Mouse (Mus musculus): ENCODE data around the gene Kcnb1. TPM values are rescaled to one million over a fixed set of nuclear protein-coding genes. Genes with fewer than 3 reads are reported as not detected.

Kcnb1 gene
- polyA plus RNA-seq, 1 experiment = 0.45 TPM

GRCm38 (mm10) chr2:167230554-167230953 lies 40.6 kb upstream of the Kcnb1 start:
- H3K4me3 ChIP-seq (replicated peaks; ENCODE audit: control insufficient read depth, low read depth, low read length) = no peak overlapping the region
- 20% methylated on average over 15 of the region's 15 CpGs for WGBS

GRCm38 (mm10) chr2:167224937-167225336 lies 35.0 kb upstream of the Kcnb1 start:
- Histone ChIP-seq H3K27ac (ENCODE audit: control insufficient read depth, insufficient read depth, low read depth, low read length, poor library complexity) (no peak overlapping the region), H3K4me1 (ENCODE audit: control insufficient read depth, insufficient read depth, low read length) (no peaks in the 10 kb centered on the region), H3K4me3 (replicated peaks; ENCODE audit: control insufficient read depth, low read depth, low read length) (no peak overlapping the region)
- no peak for TF ChIP-seq CTCF (IDR thresholded peaks at IDR 0.05; ENCODE audit: control insufficient read depth, insufficient read depth, low read length)
- TF ChIP-seq POLR2A (IDR thresholded peaks at IDR 0.05; ENCODE audit: borderline replicate concordance, control insufficient read depth, low read depth, low read length) = no peak
- WGBS = 33% methylated on average over 7 of the region's 7 CpGs

More at GRCm38 (mm10) chr2:167230554-167230953, 40.6 kb upstream of the Kcnb1 start:
- Histone ChIP-seq H3K27ac (ENCODE audit: control insufficient read depth, insufficient read depth, low read depth, low read length, poor library complexity) (no peak overlapping the region), H3K4me1 (ENCODE audit: control insufficient read depth, insufficient read depth, low read length) (no peaks in the 10 kb centered on the region)
- no peak for TF ChIP-seq POLR2A (IDR thresholded peaks at IDR 0.05; ENCODE audit: borderline replicate concordance, control insufficient read depth, low read depth, low read length)
- no peak for TF ChIP-seq CTCF (IDR thresholded peaks at IDR 0.05; ENCODE audit: control insufficient read depth, insufficient read depth, low read length)

- Histone ChIP-seq H3K27ac (ENCODE audit: control insufficient read depth, insufficient read depth, low read depth, low read length, poor library complexity) (no peak overlapping the region), H3K4me1 (ENCODE audit: control insufficient read depth, insufficient read depth, low read length) (no peaks in the 10 kb centered on the region), H3K4me3 (replicated peaks; ENCODE audit: control insufficient read depth, low read depth, low read length) (no peak overlapping the region)
- TF ChIP-seq POLR2A (IDR thresholded peaks at IDR 0.05; ENCODE audit: borderline replicate concordance, control insufficient read depth, low read depth, low read length) (no peak), CTCF (IDR thresholded peaks at IDR 0.05; ENCODE audit: control insufficient read depth, insufficient read depth, low read length) (no peak)
- 83% methylated on average over 6 of the region's 6 CpGs for WGBS
These were observed 34.2 kb upstream of the Kcnb1 start for GRCm38 (mm10) chr2:167224194-167224593.

GRCm38 (mm10) chr2:167222152-167222551 lies 32.2 kb upstream of the Kcnb1 start:
- no peaks in the 10 kb centered on the region; the same call in 1 of the 2 replicates for H3K4me1 ChIP-seq (ENCODE audit: control insufficient read depth, insufficient read depth, low read length)
- WGBS = 23% methylated on average over 7 of the region's 7 CpGs
- H3K27ac ChIP-seq (ENCODE audit: control insufficient read depth, insufficient read depth, low read depth, low read length, poor library complexity) = no peak overlapping the region
- peak; percentile 64; the same call in 1 of the 2 replicates for TF ChIP-seq CTCF (IDR thresholded peaks at IDR 0.05; ENCODE audit: control insufficient read depth, insufficient read depth, low read length)
- no peak for TF ChIP-seq POLR2A (IDR thresholded peaks at IDR 0.05; ENCODE audit: borderline replicate concordance, control insufficient read depth, low read depth, low read length)
- H3K4me3 ChIP-seq (replicated peaks; ENCODE audit: control insufficient read depth, low read depth, low read length) = no peak overlapping the region

GRCm38 (mm10) chr2:167221159-167221845 lies 31.3 kb upstream of the Kcnb1 start:
- WGBS = 76% methylated on average over 13 of the region's 13 CpGs
- H3K4me3 ChIP-seq (replicated peaks; ENCODE audit: control insufficient read depth, low read depth, low read length) = no peak overlapping the region
- no peak for TF ChIP-seq CTCF (IDR thresholded peaks at IDR 0.05; ENCODE audit: control insufficient read depth, insufficient read depth, low read length)
- TF ChIP-seq POLR2A (IDR thresholded peaks at IDR 0.05; ENCODE audit: borderline replicate concordance, control insufficient read depth, low read depth, low read length) = no peak
- no peaks in the 10 kb centered on the region; the same call in 1 of the 2 replicates for H3K4me1 ChIP-seq (ENCODE audit: control insufficient read depth, insufficient read depth, low read length)
- no peak overlapping the region for H3K27ac ChIP-seq (ENCODE audit: control insufficient read depth, insufficient read depth, low read depth, low read length, poor library complexity)

GRCm38 (mm10) chr2:167220736-167221135 lies 30.8 kb upstream of the Kcnb1 start:
- TF ChIP-seq POLR2A (IDR thresholded peaks at IDR 0.05; ENCODE audit: borderline replicate concordance, control insufficient read depth, low read depth, low read length) (no peak), CTCF (IDR thresholded peaks at IDR 0.05; ENCODE audit: control insufficient read depth, insufficient read depth, low read length) (no peak)
- H3K4me1 ChIP-seq (ENCODE audit: control insufficient read depth, insufficient read depth, low read length) = no peaks in the 10 kb centered on the region; the same call in 1 of the 2 replicates
- no peak overlapping the region for H3K4me3 ChIP-seq (replicated peaks; ENCODE audit: control insufficient read depth, low read depth, low read length)
- H3K27ac ChIP-seq (ENCODE audit: control insufficient read depth, insufficient read depth, low read depth, low read length, poor library complexity) = no peak overlapping the region
- 77% methylated on average over 5 of the region's 5 CpGs for WGBS

GRCm38 (mm10) chr2:167219154-167219775 lies 29.3 kb upstream of the Kcnb1 start:
- 33% methylated on average over 8 of the region's 8 CpGs for WGBS
- H3K27ac ChIP-seq (ENCODE audit: control insufficient read depth, insufficient read depth, low read depth, low read length, poor library complexity) = no peak overlapping the region
- TF ChIP-seq CTCF (IDR thresholded peaks at IDR 0.05; ENCODE audit: control insufficient read depth, insufficient read depth, low read length) = peak; percentile 92
- TF ChIP-seq POLR2A (IDR thresholded peaks at IDR 0.05; ENCODE audit: borderline replicate concordance, control insufficient read depth, low read depth, low read length) = no peak
- no peaks in the 10 kb centered on the region; the same call in 1 of the 2 replicates for H3K4me1 ChIP-seq (ENCODE audit: control insufficient read depth, insufficient read depth, low read length)
- H3K4me3 ChIP-seq (replicated peaks; ENCODE audit: control insufficient read depth, low read depth, low read length) = no peak overlapping the region

- WGBS = 86% methylated on average over 12 of the region's 12 CpGs
These were observed 23.7 kb upstream of the Kcnb1 start for GRCm38 (mm10) chr2:167213666-167214065.

More at GRCm38 (mm10) chr2:167213666-167214065, 23.7 kb upstream of the Kcnb1 start:
- TF ChIP-seq POLR2A (IDR thresholded peaks at IDR 0.05; ENCODE audit: borderline replicate concordance, control insufficient read depth, low read depth, low read length) = no peak
- TF ChIP-seq CTCF (IDR thresholded peaks at IDR 0.05; ENCODE audit: control insufficient read depth, insufficient read depth, low read length) = no peak
- Histone ChIP-seq H3K4me1 (ENCODE audit: control insufficient read depth, insufficient read depth, low read length) (no peaks in the 10 kb centered on the region; the same call in 1 of the 2 replicates), H3K4me3 (replicated peaks; ENCODE audit: control insufficient read depth, low read depth, low read length) (no peak overlapping the region), H3K27ac (ENCODE audit: control insufficient read depth, insufficient read depth, low read depth, low read length, poor library complexity) (no peak overlapping the region)
